Mouse (Mus musculus) heart, embryonic 10.5 days (tissue): ENCODE measurements around the gene Zfp128. TPM values are rescaled to one million over a fixed set of nuclear protein-coding genes. Genes with fewer than 3 reads are reported as not detected.
"Not testable (repeated sequence)": the region's sequence is repeated elsewhere in the genome, so short reads cannot be mapped to it uniquely, and the experiment has no call there.

Experiments used
- DNase-seq: peaks from one replicate; pipeline ENCODE4 v3.0.0-alpha.2; 2017; ENCODE audit warnings: low spot score
- H3K27ac ChIP-seq: fragments of 300-500 bp; sonication (generic); 2 replicates; pipeline ENCODE4 v1.5.1; 2016; ENCODE audit warnings: mild to moderate bottlenecking
- H3K27me3 ChIP-seq: fragments of 300-500 bp; sonication (generic); 2 replicates; pipeline ENCODE4 v1.6.1; 2016; ENCODE audit warnings: mild to moderate bottlenecking; ENCODE audit not compliant: poor library complexity, insufficient read depth, severe bottlenecking
- H3K36me3 ChIP-seq: fragments of 300-500 bp; sonication (generic); 2 replicates; pipeline ENCODE4 v1.6.1; 2016; ENCODE audit warnings: mild to moderate bottlenecking, moderate library complexity
- H3K4me1 ChIP-seq: fragments of 300-500 bp; sonication (generic); 2 replicates; pipeline ENCODE4 v1.6.1; 2016; ENCODE audit warnings: mild to moderate bottlenecking
- H3K4me3 ChIP-seq: fragments of 300-500 bp; sonication (generic); 2 replicates; pipeline ENCODE4 v1.5.1; 2016; ENCODE audit warnings: mild to moderate bottlenecking, moderate library complexity
- H3K9me3 ChIP-seq: fragments of 300-500 bp; sonication (generic); 2 replicates; pipeline ENCODE4 v1.6.1; 2016; ENCODE audit warnings: mild to moderate bottlenecking, moderate library complexity
- WGBS: fragments of 180-500 bp; shearing (Covaris S2); methylation state at CpG from one replicate; pipeline ENCODE4 v1.1.7; 2016; 5-methylcytosine and 5-hydroxymethylcytosine counted together
- polyA plus RNA-seq: library from polyadenylated mRNA; unstranded; fragments of >200 nt; fragmentation: Nextera tagmentation; extraction: Ambion mirVana; gene quantifications from 2 replicates; pipeline ENCODE4 v1.2.1, GENCODE M21; 2016

Zfp128 gene
- polyA plus RNA-seq, 1 experiment from 2014 or later: 3.1 TPM

- Histone ChIP-seq H3K9me3 (no peaks in the 10 kb centered on the region), H3K27ac (no peak overlapping the region), H3K4me3 (no peak overlapping the region), H3K27me3 (no peaks in the 10 kb centered on the region), H3K4me1 (peaks cover 5% of the 10 kb centered on the region; the same call in 1 of the 2 replicates), H3K36me3 (peaks cover 40% of the 10 kb centered on the region)
- 88% methylated on average over 5 of the region's 5 CpGs for WGBS
- no peak for DNase-seq
Measured at GRCm38 (mm10) chr7:12901517-12901916, 20.5 kb downstream of the Zfp128 start.

GRCm38 (mm10) chr7:12903623-12904022 lies 22.6 kb downstream of the Zfp128 start:
- no peak overlapping the region for H3K27ac ChIP-seq
- H3K27me3 ChIP-seq: no peaks in the 10 kb centered on the region
- H3K9me3 ChIP-seq: no peaks in the 10 kb centered on the region
- H3K4me1 ChIP-seq: 0 out of 2 replicates have a peak, but pooled peaks cover under 1% of the 10 kb centered on the region
- peaks cover 61% of the 10 kb centered on the region for H3K36me3 ChIP-seq
- H3K4me3 ChIP-seq: peak overlapping the region; percentile 32
- 65% methylated on average over 10 of the region's 10 CpGs for WGBS
- DNase-seq: no peak

GRCm38 (mm10) chr7:12905146-12905545 lies 24.2 kb downstream of the Zfp128 start:
- H3K27me3 ChIP-seq: no peaks in the 10 kb centered on the region
- no peak overlapping the region for H3K27ac ChIP-seq
- peaks cover 62% of the 10 kb centered on the region for H3K36me3 ChIP-seq
- WGBS: 82% methylated on average over 1 of the region's 1 CpGs
- no peaks in the 10 kb centered on the region for H3K9me3 ChIP-seq
- 0 out of 2 replicates have a peak, but pooled peaks cover 7% of the 10 kb centered on the region for H3K4me1 ChIP-seq
- no peak overlapping the region for H3K4me3 ChIP-seq
- no peak for DNase-seq

- WGBS: 34% methylated on average over 7 of the region's 7 CpGs
- peak; percentile 86 for DNase-seq
- H3K9me3 ChIP-seq: no peaks in the 10 kb centered on the region
- peak overlapping the region; percentile 91 for H3K27ac ChIP-seq
- H3K4me1 ChIP-seq: 0 out of 2 replicates have a peak, but pooled peaks cover 7% of the 10 kb centered on the region
- H3K36me3 ChIP-seq: peaks cover 41% of the 10 kb centered on the region
- peak overlapping the region; percentile 62 for H3K4me3 ChIP-seq
- H3K27me3 ChIP-seq: no peaks in the 10 kb centered on the region
Measured at GRCm38 (mm10) chr7:12909498-12909962, 28.6 kb downstream of the Zfp128 start.

DNA sequence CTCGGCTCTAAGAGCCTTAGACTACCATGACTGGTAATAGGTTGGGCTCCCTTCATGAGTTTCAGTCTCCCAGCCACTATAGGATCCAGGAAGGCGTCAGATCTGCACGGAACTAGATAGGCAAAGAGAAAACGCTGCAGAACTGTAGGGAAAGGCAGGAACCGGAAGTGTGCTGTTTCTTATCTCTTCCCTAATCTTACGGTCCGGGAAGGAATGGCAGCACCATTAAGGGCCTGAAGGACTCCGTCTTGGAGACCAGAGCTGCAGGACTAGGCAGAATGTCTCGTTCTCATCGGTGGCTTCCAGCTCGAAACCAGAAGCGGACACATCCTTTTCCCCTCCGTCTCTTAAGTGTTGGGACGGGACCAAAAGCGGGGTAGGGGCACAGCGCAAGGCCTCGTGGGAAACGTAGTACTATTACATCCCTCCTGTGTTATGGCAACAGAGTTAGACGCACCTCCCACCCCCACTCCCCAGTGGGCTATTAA lies 29.2 kb downstream of the Zfp128 start:
- H3K27me3 ChIP-seq: no peaks in the 10 kb centered on the region
- no peaks in the 10 kb centered on the region for H3K9me3 ChIP-seq
- DNase-seq: peak; percentile 80
- peak overlapping the region; percentile 91 for H3K27ac ChIP-seq
- 6% methylated on average over 19 of the region's 19 CpGs for WGBS
- H3K36me3 ChIP-seq: peaks cover 34% of the 10 kb centered on the region
- H3K4me3 ChIP-seq: peak overlapping the region; percentile 62
- 0 out of 2 replicates have a peak, but pooled peaks cover 7% of the 10 kb centered on the region for H3K4me1 ChIP-seq

DNA sequence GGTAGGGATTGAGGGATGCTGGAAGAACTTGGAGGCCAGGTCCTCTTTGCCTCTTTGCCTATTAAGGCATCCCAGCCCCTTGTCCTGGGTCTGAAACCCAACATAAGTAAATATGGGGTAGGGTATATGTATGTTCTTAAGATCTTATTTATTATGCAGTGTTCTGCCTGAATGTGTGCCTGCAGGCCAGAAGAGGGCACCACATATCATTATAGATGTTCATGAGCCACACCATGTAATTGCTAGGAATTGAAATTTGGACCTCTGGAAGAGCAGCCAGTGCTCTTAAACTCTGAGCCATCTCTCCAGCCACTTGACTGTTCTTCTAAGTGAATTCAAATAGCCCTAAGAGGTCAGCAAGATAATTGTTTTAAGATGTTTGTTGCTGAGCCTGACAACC lies 32.6 kb downstream of the Zfp128 start:
- Histone ChIP-seq H3K27ac (no peak overlapping the region), H3K4me3 (no peak overlapping the region), H3K4me1 (0 out of 2 replicates have a peak, but pooled peaks cover 7% of the 10 kb centered on the region), H3K36me3 (peaks cover 2% of the 10 kb centered on the region; the same call in 1 of the 2 replicates), H3K27me3 (no peaks in the 10 kb centered on the region), H3K9me3 (no peaks in the 10 kb centered on the region)
- no peak for DNase-seq

DNA sequence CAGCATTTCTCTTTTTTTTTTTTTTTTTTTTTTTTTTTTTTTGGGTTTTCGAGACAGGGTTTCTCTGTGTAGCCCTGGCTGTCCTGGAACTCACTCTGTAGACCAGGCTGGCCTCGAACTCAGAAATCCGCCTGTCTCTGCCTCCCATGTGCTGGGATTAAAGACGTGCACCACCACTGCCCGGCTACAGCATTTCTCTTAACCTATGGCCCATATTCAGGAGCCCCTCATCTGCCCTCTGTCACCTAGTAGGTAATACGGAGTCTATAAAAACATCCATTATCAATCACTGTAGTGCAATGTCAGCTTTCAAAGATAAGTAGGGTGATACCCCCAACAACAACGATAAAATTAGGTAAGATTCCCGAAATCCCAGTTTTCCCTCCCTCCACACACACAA lies 39.5 kb downstream of the Zfp128 start:
- H3K27ac ChIP-seq, DNase-seq, H3K4me3 ChIP-seq, H3K27me3 ChIP-seq, H3K9me3 ChIP-seq: not testable (repeated sequence)
- 77% methylated on average over 7 of the region's 8 CpGs for WGBS
- peaks cover 14% of the 10 kb centered on the region; the same call in 1 of the 2 replicates for H3K4me1 ChIP-seq
- peaks cover 24% of the 10 kb centered on the region for H3K36me3 ChIP-seq

DNA sequence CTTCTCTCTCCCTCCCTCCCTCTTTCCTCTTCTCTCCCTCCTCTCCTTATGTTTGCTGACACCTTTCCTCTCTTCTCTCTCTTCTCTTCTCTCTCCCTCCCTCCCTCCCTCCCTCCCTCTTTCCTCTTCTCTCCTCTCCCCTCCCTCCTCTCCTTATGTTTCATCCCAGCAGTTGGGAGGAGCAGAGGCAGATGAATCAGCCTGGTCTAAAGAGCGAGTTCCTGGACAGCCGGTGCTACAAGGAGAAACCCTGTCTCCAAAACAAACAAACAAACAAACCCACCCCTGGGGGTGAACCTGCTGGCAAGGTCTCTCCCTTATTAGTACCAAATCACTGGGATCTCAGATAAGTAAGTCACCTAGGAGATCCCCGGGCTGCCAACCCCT lies 40.3 kb downstream of the Zfp128 start:
- H3K9me3 ChIP-seq: no peaks in the 10 kb centered on the region
- peaks cover 14% of the 10 kb centered on the region; the same call in 1 of the 2 replicates for H3K4me1 ChIP-seq
- peaks cover 33% of the 10 kb centered on the region for H3K36me3 ChIP-seq
- H3K27ac ChIP-seq: peak overlapping the region; percentile 96
- no peak for DNase-seq
- H3K4me3 ChIP-seq: peak overlapping the region; percentile 95
- 0% methylated on average over 3 of the region's 3 CpGs for WGBS
- no peaks in the 10 kb centered on the region for H3K27me3 ChIP-seq

DNA sequence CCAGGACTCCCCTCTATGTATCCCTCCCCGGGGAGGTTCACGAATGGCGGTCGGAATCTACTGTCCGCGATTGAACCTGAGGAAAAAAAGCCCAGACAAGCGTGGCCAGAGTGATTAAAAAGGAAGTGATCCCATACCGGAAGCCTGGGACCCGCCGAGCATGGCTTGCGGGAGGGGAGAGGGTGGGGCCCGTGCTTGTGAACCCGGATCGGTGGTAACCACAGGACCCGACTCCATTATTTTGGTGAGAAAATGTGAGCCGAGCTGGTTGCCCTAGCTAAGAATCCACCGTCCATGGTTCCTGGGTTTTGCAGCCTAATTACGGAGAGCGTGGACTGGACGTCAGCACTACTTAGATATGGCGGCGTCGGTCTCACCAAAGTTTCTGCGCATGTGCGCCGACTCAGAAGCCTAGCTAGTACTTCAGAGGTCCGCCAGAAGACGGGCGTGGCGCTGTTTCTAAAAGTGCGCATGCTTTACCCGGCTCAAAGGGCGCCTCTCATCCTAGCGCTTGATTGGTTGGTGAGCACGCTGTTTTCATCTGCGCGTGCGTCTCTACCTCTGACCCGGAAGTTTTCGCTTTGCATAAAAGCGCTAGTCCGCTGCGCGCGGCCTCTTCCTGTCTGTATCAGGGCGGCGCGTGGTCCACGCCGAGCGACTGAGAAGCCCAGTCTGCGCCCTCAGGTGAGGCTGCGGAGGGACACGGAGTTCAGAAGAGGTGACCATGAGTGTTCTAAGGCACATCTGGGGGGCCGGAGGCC lies 40.9 kb downstream of the Zfp128 start, which contains the start of gene Rps5:
Gene Rps5 (plus strand): TSS at position 586 of the 761 bp plus-strand sequence.
- Histone ChIP-seq H3K27ac (peak within 1 kb of the TSS; percentile 96), H3K4me3 (peak within 1 kb of the TSS; percentile 95), H3K9me3 (no peaks in the 10 kb centered on the region), H3K27me3 (no peaks in the 10 kb centered on the region), H3K4me1 (peaks cover 14% of the 10 kb centered on the region; the same call in 1 of the 2 replicates), H3K36me3 (peaks cover 38% of the 10 kb centered on the region)
- peak; percentile 99 for DNase-seq
- under 1% methylated on average over 55 of the region's 55 CpGs for WGBS

DNA sequence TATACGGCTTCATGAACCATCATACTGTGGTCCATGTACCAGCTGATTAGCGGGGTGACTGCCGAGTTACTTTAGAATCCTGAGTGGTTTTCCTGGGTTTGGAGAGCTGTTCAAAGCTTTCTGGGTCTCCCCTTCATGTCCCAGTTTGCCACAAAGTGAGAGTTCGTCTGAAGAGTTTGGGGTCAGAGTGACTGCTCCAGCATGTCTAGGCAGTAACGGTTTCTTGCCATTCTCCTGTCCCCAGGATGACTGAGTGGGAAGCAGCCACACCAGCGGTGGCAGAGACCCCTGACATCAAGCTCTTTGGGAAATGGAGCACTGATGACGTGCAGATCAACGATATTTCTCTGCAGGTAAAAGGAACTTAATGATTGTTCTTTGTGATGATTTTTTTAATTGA lies 41.8 kb downstream of the Zfp128 start:
- H3K27ac ChIP-seq: peak overlapping the region; percentile 96
- H3K4me3 ChIP-seq: peak overlapping the region; percentile 95
- H3K9me3 ChIP-seq: no peaks in the 10 kb centered on the region
- DNase-seq: no peak
- 2% methylated on average over 8 of the region's 8 CpGs for WGBS
- H3K27me3 ChIP-seq: no peaks in the 10 kb centered on the region
- H3K36me3 ChIP-seq: peaks cover 43% of the 10 kb centered on the region
- H3K4me1 ChIP-seq: peaks cover 20% of the 10 kb centered on the region

- Histone ChIP-seq H3K27ac (no peak overlapping the region), H3K36me3 (peaks cover 46% of the 10 kb centered on the region), H3K9me3 (no peaks in the 10 kb centered on the region), H3K4me3 (no peak overlapping the region), H3K4me1 (peaks cover 29% of the 10 kb centered on the region), H3K27me3 (peaks cover 18% of the 10 kb centered on the region; the same call in 1 of the 2 replicates)
- no peak for DNase-seq
- WGBS: 87% methylated on average over 7 of the region's 7 CpGs
Measured at GRCm38 (mm10) chr7:12926316-12926715, 45.3 kb downstream of the Zfp128 start.

- peaks cover 28% of the 10 kb centered on the region for H3K4me1 ChIP-seq
- peaks cover 46% of the 10 kb centered on the region for H3K36me3 ChIP-seq
- H3K9me3 ChIP-seq: no peaks in the 10 kb centered on the region
- H3K4me3 ChIP-seq: peak within 1 kb of the TSS; percentile 62
- no peak for DNase-seq
- H3K27me3 ChIP-seq: peaks cover 18% of the 10 kb centered on the region; the same call in 1 of the 2 replicates
- H3K27ac ChIP-seq: peak within 1 kb of the TSS; percentile 69
- 22% methylated on average over 8 of the region's 8 CpGs for WGBS
Measured at GRCm38 (mm10) chr7:12927191-12927680, 46.3 kb downstream of the Zfp128 start, which contains the start of gene Rnf225. Gene Rnf225, plus strand, starts transcription at chr7:12927416.
